Mouse (Mus musculus) gastrocnemius, adult 2 months (tissue): ENCODE data around the gene Usp49. TPM values are rescaled to one million over a fixed set of nuclear protein-coding genes. Genes with fewer than 3 reads are reported as not detected.
A peak's percentile ranks its signal among the peaks of the same experiment; 100 is the strongest.
"Not testable (repeated sequence)": the region's sequence is repeated elsewhere in the genome, so short reads cannot be mapped to it uniquely, and the experiment has no call there.

Experiments used
- DNase-seq: peaks from one replicate; pipeline ENCODE4 v3.0.0; 2022
- H3K27ac ChIP-seq: fragments of 200-600 bp; 2 replicates; pipeline ENCODE4 v1.8.1; 2022; ENCODE audit warnings: mild to moderate bottlenecking
- H3K4me3 ChIP-seq: fragments of 200-600 bp; 2 replicates; pipeline ENCODE4 v1.8.1; 2022; ENCODE audit warnings: mild to moderate bottlenecking, moderate library complexity
- CTCF ChIP-seq: fragments of 200-600 bp; IDR thresholded peaks from 2 replicates; pipeline ENCODE4 v1.8.1; 2022; ENCODE audit warnings: antibody characterized with exemption, mild to moderate bottlenecking, moderate library complexity
- intact Hi-C: fragments of 180-260 bp; cut with DNase I; formaldehyde crosslinking; loops from one replicate; pipeline ENCODE4 v1.15.1; 2025
- total RNA-seq, 2 experiments: library from RNA; stranded (reverse); gene quantifications; 2 replicates each; pipeline ENCODE4 v1.2.3; 2021

Gene Usp49
- total RNA-seq, 2 experiments from 2014 or later = 3.1 to 4.5 TPM

DNA sequence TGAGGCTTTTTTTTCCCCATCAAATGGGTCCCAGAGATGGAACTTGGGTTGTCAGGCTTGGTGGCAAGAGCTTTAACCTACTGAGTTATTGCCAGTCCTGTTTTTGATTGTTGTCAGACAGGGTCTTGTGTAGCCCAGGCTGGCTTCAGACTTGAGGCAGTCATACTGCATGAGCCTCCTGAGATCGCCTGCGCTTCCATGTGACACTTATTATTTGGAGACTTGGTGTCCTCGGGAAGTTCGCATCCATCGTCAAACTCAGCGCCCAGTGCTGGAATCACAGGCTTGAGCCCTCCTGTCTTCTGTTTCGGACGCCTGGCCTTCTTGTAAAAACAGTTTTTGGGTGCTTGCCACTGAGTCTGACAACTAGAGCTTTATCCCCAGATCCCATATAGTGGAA, 14.4 kb upstream of the Usp49 start:
- Histone ChIP-seq H3K4me3 (no peak overlapping the region), H3K27ac (no peak overlapping the region)
- DNase-seq = no peak
- intact Hi-C loops = no loop called here
- TF ChIP-seq CTCF = no peak

DNA sequence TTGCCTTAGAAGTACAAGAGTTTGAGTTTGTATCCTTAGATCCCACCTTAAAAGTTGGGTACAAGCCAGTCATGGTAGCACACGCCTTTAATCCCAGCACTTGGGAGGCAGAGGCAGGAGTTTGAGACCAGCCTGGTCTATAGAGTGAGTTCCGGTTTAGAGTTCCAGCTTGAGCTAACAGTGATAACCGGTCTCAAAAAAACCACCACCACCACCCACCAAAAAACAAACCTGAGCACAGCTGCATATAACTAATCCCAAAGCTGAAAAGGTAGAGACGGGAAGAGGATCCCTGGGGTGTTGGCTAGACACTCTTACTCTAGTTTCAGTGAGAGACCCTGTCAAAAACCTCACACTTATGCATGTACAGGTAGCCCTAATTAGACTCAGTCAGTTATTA, 13.8 kb upstream of the Usp49 start:
- no peak for TF ChIP-seq CTCF
- intact Hi-C loops = no loop called here
- Histone ChIP-seq H3K4me3 (no peak overlapping the region), H3K27ac (no peak overlapping the region)
- DNase-seq = no peak

DNA sequence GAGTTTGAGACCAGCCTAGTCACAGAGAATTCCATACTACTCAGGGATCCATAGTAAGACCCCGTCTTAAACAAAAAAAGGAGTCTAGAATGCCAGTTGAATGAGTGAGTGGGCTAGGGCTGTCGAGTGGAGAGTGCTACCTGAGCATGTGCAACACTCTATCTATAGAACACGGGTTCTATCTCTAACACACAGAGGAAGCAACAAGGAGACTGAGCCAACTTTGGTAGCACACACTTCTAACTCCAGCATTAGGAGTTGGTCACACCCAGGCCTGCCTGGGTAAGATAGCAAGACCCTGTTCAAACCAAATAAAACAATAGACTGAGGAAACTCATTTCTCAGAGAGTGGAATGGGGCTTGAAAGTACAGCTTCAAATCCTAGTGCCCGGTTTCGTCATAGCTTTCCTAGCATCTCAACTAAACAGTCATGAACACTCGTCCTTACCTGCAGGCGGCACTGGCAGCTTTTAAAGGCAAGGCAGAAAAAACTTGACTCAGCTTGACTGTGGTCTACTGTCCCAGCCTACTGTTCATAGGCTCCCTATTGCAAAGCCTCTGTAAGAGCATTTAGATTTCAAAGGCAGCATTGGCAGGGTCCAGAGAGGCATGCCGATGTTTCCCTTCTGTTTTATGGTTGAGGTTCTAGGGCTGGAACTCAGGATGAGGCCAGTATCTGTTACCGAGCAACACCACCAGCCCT, 12.7 kb upstream of the Usp49 start:
- TF ChIP-seq CTCF = no peak
- intact Hi-C loops = no loop called here
- Histone ChIP-seq H3K4me3 (no peak overlapping the region), H3K27ac (no peak overlapping the region)
- DNase-seq = no peak

DNA sequence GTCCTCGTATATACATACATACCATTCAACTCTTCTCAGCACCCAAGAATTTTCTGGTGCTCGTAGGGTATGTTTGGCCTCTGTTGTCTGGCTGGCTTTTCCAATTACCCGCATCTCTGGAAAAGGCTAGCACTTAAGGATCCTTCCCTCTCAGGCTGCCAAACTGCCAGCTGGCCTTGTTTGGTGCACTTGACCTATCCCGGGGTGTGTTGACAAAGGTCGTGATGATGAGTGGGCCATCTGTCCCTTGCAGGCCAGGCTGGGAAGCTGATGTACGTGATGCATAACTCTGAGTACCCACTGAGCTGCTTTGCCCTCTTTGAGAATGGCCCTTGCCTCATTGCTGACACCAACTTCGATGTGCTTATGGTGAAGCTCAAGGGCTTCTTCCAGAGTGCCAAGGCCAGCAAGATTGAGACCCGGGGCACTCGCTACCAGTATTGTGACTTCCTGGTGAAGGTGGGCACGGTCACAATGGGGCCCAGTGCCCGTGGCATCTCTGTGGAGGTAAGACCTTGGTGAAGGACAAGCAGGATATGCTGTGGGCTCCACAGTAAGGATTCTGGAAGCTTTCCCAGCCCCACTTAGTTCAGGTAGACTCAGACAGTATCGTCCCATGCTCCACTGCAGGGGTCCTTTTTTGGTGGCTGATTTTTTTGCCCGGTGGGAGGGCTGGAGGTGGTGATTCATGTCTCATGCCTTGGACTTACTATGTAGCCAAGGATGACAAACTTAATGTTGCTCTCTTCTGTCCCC, 11.8 kb upstream of the Usp49 start:
- Histone ChIP-seq H3K27ac (no peak overlapping the region), H3K4me3 (no peak overlapping the region)
- TF ChIP-seq CTCF = no peak
- intact Hi-C loops = no loop called here
- no peak for DNase-seq

DNA sequence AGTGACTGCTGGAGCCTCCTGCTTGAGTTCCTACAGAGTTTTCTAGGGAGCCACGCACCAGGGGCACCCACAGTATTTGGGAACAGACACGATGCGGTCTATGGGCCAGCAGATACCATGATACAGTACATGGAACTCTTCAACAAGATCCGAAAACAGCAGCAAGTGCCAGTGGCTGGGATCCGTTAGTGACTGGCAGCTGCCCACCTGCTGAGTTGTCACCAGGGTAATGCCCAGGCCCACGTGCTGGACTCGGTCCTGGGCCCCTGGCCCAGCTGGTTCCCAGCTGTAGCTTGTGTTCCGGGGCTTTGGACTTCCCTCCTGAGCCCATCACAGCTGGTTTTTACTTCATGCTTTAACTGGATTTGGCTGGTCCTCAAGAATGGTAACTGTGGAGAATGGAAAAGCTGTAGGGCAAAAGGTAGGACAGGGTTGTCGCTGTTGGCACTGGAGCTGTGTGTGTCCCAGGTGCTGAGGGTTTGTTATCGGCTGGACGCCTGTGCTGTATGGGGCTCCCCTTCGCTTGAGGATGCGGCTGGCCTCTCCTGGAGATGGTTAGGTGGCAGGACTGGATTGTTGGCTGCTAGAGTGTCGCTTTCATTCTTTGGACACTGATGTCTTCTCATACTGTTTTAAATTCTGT, 7.5 kb upstream of the Usp49 start:
- DNase-seq = peak; percentile 63
- intact Hi-C loops = no loop called here
- TF ChIP-seq CTCF = no peak

DNA sequence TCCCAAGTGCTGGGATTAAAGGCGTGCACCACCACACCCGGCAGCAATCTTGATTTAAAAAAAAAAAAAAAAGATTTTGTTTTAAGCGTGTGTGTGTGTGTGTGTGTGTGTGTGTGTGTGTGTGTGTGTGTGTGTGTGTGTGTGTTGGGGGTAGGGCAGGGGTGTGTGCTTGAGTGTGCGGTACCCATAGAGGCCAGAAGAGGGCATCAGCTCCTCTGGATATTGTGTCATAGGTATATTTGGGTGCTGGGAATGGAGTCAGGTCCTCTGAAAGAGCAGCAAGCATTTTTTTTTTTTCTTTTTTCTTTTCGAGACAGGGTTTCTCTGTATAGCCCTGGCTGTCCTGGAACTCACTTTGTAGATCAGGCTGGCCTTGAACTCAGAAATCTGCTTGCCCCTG, 5.9 kb upstream of the Usp49 start:
- intact Hi-C loops, DNase-seq, H3K4me3 ChIP-seq: not testable (repeated sequence)
- peak overlapping the region; percentile 81 for H3K27ac ChIP-seq

More for the DNA sequence above, 7.5 kb upstream of the Usp49 start:
- Histone ChIP-seq H3K27ac (peak overlapping the region; percentile 46), H3K4me3 (no peak overlapping the region)

DNA sequence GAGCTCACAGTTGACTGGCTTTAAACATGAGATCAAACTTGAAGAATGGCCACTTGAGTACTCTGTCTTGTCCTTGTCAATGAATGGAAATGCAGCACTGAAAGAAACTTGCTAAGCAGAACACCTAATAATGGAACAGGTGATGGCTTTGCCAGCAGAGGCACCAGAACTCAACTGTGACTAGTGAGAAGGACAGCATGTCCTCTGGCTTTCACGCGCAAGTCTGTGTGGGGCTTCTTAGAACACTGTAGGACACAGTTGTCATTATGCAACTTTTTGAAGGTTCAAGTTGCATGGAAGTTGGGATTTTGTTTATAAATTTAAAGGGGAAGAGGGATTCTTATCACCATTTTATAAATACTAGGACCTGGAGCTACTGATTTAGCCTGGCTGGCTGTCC, 5.4 kb upstream of the Usp49 start:
- Histone ChIP-seq H3K4me3 (no peak overlapping the region), H3K27ac (peak overlapping the region; percentile 81)
- DNase-seq = peak; percentile 53
- intact Hi-C loops = no loop called here
- TF ChIP-seq CTCF = no peak

DNA sequence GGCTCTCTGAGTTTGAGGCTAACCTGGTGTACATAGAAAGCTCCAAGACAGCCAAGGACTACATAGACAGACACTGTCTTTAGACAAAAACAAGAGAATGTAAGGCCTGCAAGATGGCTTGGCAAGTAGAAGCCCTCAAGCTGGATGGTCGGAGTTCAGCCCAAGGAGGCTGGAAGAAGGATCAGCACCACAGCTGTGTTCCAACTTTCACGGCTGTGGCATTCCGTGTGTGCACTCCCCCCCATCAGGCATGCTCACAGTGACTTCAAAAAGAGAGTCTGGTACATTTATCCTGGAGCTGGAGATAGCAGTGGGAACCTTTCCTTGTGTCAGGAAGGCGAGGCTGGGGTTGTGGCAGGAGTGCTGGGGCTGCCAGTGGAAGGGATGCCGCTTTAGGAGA, 4.5 kb upstream of the Usp49 start:
- H3K27ac ChIP-seq = peak overlapping the region; percentile 81; the same call in 1 of the 2 replicates
- no peak overlapping the region for H3K4me3 ChIP-seq
- TF ChIP-seq CTCF = no peak
- intact Hi-C loops = no loop called here
- no peak for DNase-seq

DNA sequence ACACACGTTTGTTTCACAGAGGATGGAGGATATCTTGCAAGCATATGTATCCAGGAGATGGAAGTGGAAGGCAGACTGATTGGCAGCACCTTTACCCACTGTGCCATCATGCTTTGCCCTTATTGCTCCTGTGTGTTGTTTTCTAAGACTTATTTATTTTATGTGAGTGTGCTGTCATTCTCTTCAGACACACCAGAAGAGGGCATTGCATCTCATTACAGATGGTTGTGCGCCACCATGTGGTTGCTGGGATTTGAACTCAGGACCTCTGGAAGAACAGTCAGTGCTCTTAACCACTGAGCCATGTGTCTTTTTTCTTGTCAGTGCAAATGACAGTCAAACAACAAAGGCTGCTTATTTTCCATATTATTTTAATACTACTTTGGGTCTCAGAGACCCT, 2.7 kb upstream of the Usp49 start:
- peak overlapping the region; percentile 97 for H3K27ac ChIP-seq

DNA sequence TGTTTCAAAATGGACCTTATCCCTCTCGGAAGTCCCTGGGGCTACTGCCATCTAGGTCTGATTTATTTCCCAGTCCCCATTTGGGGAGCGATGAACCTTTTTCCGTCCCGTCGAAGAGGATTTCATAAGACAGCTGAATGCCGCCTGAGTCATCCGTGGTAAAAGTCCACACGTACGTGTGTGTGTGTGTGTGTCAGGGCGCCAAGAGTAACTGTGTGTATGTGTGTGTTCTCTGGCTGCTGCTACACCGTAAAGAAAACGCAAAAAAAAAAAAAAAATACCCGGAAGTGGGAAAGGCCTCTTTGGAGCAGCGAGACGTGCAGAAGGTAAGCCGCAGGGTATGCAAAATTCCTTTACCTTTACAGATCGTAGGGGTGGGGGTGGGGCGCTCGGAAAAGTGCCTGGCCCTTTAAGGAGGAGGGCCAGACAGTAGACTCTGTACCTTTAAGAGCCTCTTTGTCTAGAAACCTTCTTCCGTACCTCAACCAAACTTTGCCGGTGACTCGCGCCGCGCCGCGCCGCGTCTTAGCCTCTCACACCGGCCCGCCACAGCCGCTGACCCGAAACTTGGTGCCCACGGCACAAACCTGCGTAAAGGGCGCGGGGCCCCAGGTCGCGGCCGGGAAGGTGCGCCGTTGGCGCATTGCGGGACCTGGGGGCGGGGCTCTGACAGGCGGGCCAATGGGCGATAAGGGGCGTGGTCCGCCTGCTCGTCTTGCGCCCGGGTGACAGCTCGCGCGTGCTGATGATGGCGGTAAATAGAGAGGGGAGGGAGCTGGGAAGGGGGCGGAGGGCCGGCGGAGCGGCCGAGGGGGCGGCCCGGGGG, 1.4 kb upstream of the Usp49 start:
- no peak for TF ChIP-seq CTCF
- peak overlapping the region; percentile 86 for H3K4me3 ChIP-seq
- intact Hi-C loops = no loop called here
- peak overlapping the region; percentile 97 for H3K27ac ChIP-seq
- peak; percentile 97 for DNase-seq

More for the DNA sequence above, 2.7 kb upstream of the Usp49 start:
- no peak overlapping the region; the same call in 1 of the 2 replicates for H3K4me3 ChIP-seq
- DNase-seq = no peak
- intact Hi-C loops = no loop called here
- TF ChIP-seq CTCF = no peak

DNA sequence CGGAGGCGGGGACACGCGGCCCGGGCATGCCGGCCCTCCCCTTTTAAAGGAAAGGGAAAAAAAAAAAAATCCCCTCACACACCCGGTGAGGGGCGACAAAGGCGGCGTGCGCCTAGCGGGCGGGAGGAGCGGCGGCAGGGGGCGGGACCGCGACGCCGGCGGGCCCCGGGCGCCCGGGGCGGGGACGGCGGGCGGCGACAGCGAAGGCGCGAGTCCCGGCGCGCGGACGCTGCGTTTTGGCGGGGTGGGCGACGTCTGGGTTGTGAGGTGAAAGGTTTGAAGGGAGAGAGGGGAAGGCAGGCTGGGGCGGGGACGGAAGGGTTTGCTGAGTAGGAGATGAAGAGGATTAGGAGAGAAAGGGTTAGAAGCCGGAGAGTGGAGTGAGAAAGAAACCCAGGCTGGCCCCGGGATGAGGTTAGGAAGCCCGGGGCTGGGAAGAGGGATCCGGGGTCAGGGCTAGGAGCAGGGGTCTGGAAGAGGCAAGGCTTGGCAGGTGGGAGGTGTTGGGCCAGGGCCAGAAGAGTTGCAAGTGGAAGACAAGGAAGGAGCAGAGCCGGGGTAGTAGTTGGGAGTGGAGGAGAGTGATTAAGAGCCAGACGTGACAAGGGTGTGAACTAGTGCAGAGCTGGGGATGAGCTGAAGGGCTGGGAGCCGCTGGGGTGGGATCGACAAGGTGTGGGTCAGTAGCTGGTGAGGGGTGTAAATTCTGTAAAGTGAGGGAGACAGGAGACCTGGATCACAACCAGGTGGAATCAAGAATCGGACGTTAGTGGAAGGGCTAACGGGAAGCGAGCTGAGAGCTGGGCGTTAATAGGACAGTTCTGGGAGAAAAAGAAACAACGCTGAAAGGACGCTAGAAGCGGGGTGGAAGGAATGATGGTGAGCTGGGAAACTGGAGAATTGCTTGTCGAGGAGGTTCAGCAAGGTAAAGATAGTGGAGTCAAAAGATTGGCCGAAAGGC, 493 bp upstream of the Usp49 start:
- H3K27ac ChIP-seq = peak overlapping the region; percentile 97
- peak overlapping the region; percentile 86 for H3K4me3 ChIP-seq
- DNase-seq = peak; percentile 70
- TF ChIP-seq CTCF = peak; percentile 51
- intact Hi-C loops = loop anchor here (5.0 kb wide), 1 partner anchor 47 kb away; no protein-coding TSS in a partner anchor
